Mouse (Mus musculus): ENCODE results near the gene Olfr432. TPM values are rescaled to one million over a fixed set of nuclear protein-coding genes. Genes with fewer than 3 reads are reported as not detected.

Olfr432 gene
- total and polyA plus RNA-seq, 3 experiments = 0.05 TPM; not detected in 2

GRCm38 (mm10) chr1:174051931-174052536 is 3.0 kb downstream of the Olfr432 start:
- no peak for DNase-seq (ENCODE audit: low spot score)
- Histone ChIP-seq H3K4me1 (ENCODE audit: insufficient read depth, low read depth, low read length) (no peaks in the 10 kb centered on the region), H3K36me3 (replicated peaks) (no peaks in the 10 kb centered on the region), H3K4me3 (ENCODE audit: low read depth, low read length) (no peak overlapping the region), H3K27me3 (ENCODE audit: insufficient read depth, low read length) (no peaks in the 10 kb centered on the region), H3K9me3 (replicated peaks) (peaks cover 6% of the 10 kb centered on the region)
- TF ChIP-seq CTCF (IDR thresholded peaks at IDR 0.05; ENCODE audit: low read depth, low read length) (no peak), POLR2AphosphoS5 (IDR thresholded peaks at IDR 0.05; ENCODE audit: insufficient replicate concordance, low read depth, low read length) (no peak), GATA2 (IDR thresholded peaks at IDR 0.05; ENCODE audit: borderline replicate concordance, low read depth, low read length) (no peak), TAL1 (conservative IDR thresholded peaks at IDR 0.05; ENCODE audit: low read depth, low read length) (no peak), GATA1 (IDR thresholded peaks at IDR 0.05; ENCODE audit: borderline replicate concordance, low read length) (no peak)
- no peak for ATAC-seq (ENCODE audit: extremely low read depth, insufficient number of reproducible peaks, low FRiP score, poor library complexity, severe bottlenecking)

- Histone ChIP-seq H3K4me1 (ENCODE audit: insufficient read depth, low read depth, low read length) (no peaks in the 10 kb centered on the region), H3K36me3 (replicated peaks) (no peaks in the 10 kb centered on the region), H3K4me3 (ENCODE audit: low read depth, low read length) (no peak overlapping the region), H3K27me3 (ENCODE audit: insufficient read depth, low read length) (no peaks in the 10 kb centered on the region), H3K9me3 (replicated peaks) (peaks cover 6% of the 10 kb centered on the region)
- ATAC-seq (ENCODE audit: extremely low read depth, insufficient number of reproducible peaks, low FRiP score, poor library complexity, severe bottlenecking) = no peak
- TF ChIP-seq GATA2 (IDR thresholded peaks at IDR 0.05; ENCODE audit: borderline replicate concordance, low read depth, low read length) (no peak), POLR2AphosphoS5 (IDR thresholded peaks at IDR 0.05; ENCODE audit: insufficient replicate concordance, low read depth, low read length) (no peak), TAL1 (conservative IDR thresholded peaks at IDR 0.05; ENCODE audit: low read depth, low read length) (no peak), GATA1 (IDR thresholded peaks at IDR 0.05; ENCODE audit: borderline replicate concordance, low read length) (no peak), CTCF (IDR thresholded peaks at IDR 0.05; ENCODE audit: low read depth, low read length) (no peak)
- no peak for DNase-seq (ENCODE audit: low spot score)
These were observed 4.0 kb downstream of the Olfr432 start for GRCm38 (mm10) chr1:174052981-174053380.

DNA sequence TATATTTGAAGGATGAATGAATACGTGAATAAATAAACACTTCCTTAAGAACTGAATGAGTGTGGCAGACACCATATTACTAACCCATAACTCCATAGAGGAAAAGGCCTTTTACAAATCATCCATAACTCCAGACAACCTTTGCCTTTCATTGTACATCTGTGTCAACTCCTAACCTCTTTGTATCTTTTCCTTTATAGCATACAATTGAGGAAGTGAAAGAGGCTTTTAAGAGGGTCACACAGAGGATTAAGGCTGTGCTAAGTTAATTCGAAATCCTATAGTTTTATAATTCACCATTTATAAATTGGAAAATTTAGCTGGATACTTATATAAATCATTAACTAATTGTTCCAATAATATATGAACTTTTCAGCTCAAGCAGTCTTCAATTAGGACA is 6.2 kb downstream of the Olfr432 start:
- TF ChIP-seq POLR2AphosphoS5 (IDR thresholded peaks at IDR 0.05; ENCODE audit: insufficient replicate concordance, low read depth, low read length) (no peak), TAL1 (conservative IDR thresholded peaks at IDR 0.05; ENCODE audit: low read depth, low read length) (no peak), GATA1 (IDR thresholded peaks at IDR 0.05; ENCODE audit: borderline replicate concordance, low read length) (no peak), GATA2 (IDR thresholded peaks at IDR 0.05; ENCODE audit: borderline replicate concordance, low read depth, low read length) (no peak), CTCF (IDR thresholded peaks at IDR 0.05; ENCODE audit: low read depth, low read length) (no peak)
- Histone ChIP-seq H3K4me1 (ENCODE audit: insufficient read depth, low read depth, low read length) (no peaks in the 10 kb centered on the region), H3K9me3 (replicated peaks) (peaks cover 6% of the 10 kb centered on the region), H3K27me3 (ENCODE audit: insufficient read depth, low read length) (no peaks in the 10 kb centered on the region), H3K36me3 (replicated peaks) (no peaks in the 10 kb centered on the region), H3K4me3 (ENCODE audit: low read depth, low read length) (no peak overlapping the region)
- DNase-seq (ENCODE audit: low spot score) = no peak
- ATAC-seq (ENCODE audit: extremely low read depth, insufficient number of reproducible peaks, low FRiP score, poor library complexity, severe bottlenecking) = no peak

DNA sequence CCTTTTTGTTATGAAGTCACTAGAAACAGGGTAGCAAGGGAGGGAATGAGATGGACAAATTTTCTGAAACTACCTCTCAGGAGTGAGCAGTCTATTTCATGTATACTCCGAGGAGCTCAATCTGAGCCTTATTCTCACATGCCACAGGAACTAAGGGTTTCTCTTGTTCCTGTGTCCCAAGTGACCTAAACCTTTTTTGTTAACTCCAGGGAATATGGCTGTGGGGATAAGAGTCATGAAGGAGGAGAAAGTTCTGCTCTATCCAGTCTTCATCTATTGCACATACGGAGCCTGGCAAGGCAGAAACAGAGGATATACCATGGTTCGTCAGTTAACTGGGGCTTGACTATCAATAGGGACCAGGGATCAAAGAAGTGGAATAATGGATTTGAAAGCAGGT is 17.3 kb downstream of the Olfr432 start, which contains the start of gene Olfr430:
Gene Olfr430, plus strand, starts transcription at position 301 of the 400 bp plus-strand sequence.
- Histone ChIP-seq H3K27me3 (ENCODE audit: insufficient read depth, low read length) (no peaks in the 10 kb centered on the region), H3K9me3 (replicated peaks) (no peaks in the 10 kb centered on the region), H3K4me1 (ENCODE audit: insufficient read depth, low read depth, low read length) (no peaks in the 10 kb centered on the region), H3K4me3 (ENCODE audit: low read depth, low read length) (no peak within 1 kb of the TSS), H3K36me3 (replicated peaks) (no peaks in the 10 kb centered on the region)
- DNase-seq (ENCODE audit: low spot score) (no peak), ATAC-seq (ENCODE audit: extremely low read depth, insufficient number of reproducible peaks, low FRiP score, poor library complexity, severe bottlenecking) (no peak)
- TF ChIP-seq TAL1 (conservative IDR thresholded peaks at IDR 0.05; ENCODE audit: low read depth, low read length) = no peak
- TF ChIP-seq POLR2AphosphoS5 (IDR thresholded peaks at IDR 0.05; ENCODE audit: insufficient replicate concordance, low read depth, low read length) = no peak
- no peak for TF ChIP-seq CTCF (IDR thresholded peaks at IDR 0.05; ENCODE audit: low read depth, low read length)
- TF ChIP-seq GATA2 (IDR thresholded peaks at IDR 0.05; ENCODE audit: borderline replicate concordance, low read depth, low read length) = no peak
- no peak for TF ChIP-seq GATA1 (IDR thresholded peaks at IDR 0.05; ENCODE audit: borderline replicate concordance, low read length)

GRCm38 (mm10) chr1:174084031-174084430 is 35.0 kb downstream of the Olfr432 start, which contains the start of gene Olfr429:
TSS of gene Olfr429 (plus strand) at chr1:174084331.
- no peak for ATAC-seq (ENCODE audit: extremely low read depth, insufficient number of reproducible peaks, low FRiP score, poor library complexity, severe bottlenecking)
- Histone ChIP-seq H3K4me1 (ENCODE audit: insufficient read depth, low read depth, low read length) (no peaks in the 10 kb centered on the region), H3K4me3 (ENCODE audit: low read depth, low read length) (no peak within 1 kb of the TSS), H3K9me3 (replicated peaks) (0 out of 2 replicates have a peak, but pooled peaks cover 3% of the 10 kb centered on the region), H3K36me3 (replicated peaks) (no peaks in the 10 kb centered on the region), H3K27me3 (ENCODE audit: insufficient read depth, low read length) (no peaks in the 10 kb centered on the region)
- no peak for TF ChIP-seq TAL1 (conservative IDR thresholded peaks at IDR 0.05; ENCODE audit: low read depth, low read length)
- TF ChIP-seq POLR2AphosphoS5 (IDR thresholded peaks at IDR 0.05; ENCODE audit: insufficient replicate concordance, low read depth, low read length) = no peak
- TF ChIP-seq GATA2 (IDR thresholded peaks at IDR 0.05; ENCODE audit: borderline replicate concordance, low read depth, low read length) = no peak
- TF ChIP-seq GATA1 (IDR thresholded peaks at IDR 0.05; ENCODE audit: borderline replicate concordance, low read length) = no peak
- no peak for TF ChIP-seq CTCF (IDR thresholded peaks at IDR 0.05; ENCODE audit: low read depth, low read length)
- no peak for DNase-seq (ENCODE audit: low spot score)

- 0 out of 2 replicates have a peak, but pooled peaks cover under 1% of the 10 kb centered on the region for H3K9me3 ChIP-seq (replicated peaks)
- H3K4me3 ChIP-seq (ENCODE audit: low read depth, low read length) = no peak within 1 kb of the TSS
- ATAC-seq (ENCODE audit: extremely low read depth, insufficient number of reproducible peaks, low FRiP score, poor library complexity, severe bottlenecking) = no peak
- no peaks in the 10 kb centered on the region for H3K27me3 ChIP-seq (ENCODE audit: insufficient read depth, low read length)
- TF ChIP-seq TAL1 (conservative IDR thresholded peaks at IDR 0.05; ENCODE audit: low read depth, low read length) = no peak
- TF ChIP-seq CTCF (IDR thresholded peaks at IDR 0.05; ENCODE audit: low read depth, low read length) = no peak
- no peak for TF ChIP-seq POLR2AphosphoS5 (IDR thresholded peaks at IDR 0.05; ENCODE audit: insufficient replicate concordance, low read depth, low read length)
- no peak for TF ChIP-seq GATA2 (IDR thresholded peaks at IDR 0.05; ENCODE audit: borderline replicate concordance, low read depth, low read length)
- TF ChIP-seq GATA1 (IDR thresholded peaks at IDR 0.05; ENCODE audit: borderline replicate concordance, low read length) = no peak
- no peaks in the 10 kb centered on the region for H3K4me1 ChIP-seq (ENCODE audit: insufficient read depth, low read depth, low read length)
- no peaks in the 10 kb centered on the region for H3K36me3 ChIP-seq (replicated peaks)
- DNase-seq (ENCODE audit: low spot score) = no peak
These were observed 47.6 kb downstream of the Olfr432 start, which contains the start of gene Olfr427 for GRCm38 (mm10) chr1:174096591-174096990. TSS of gene Olfr427 (plus strand) at chr1:174096891.

Measured in G1E (cell line).